Mouse (Mus musculus) left cerebral cortex, adult 11 months (tissue): ENCODE data around the gene Plpp3.
A peak's percentile ranks its signal among the peaks of the same experiment; 100 is the strongest.

Experiments
- DNase-seq: peaks from one replicate; pipeline ENCODE4 v3.0.0; 2022; ENCODE audit warnings: low spot score

Plpp3 gene

DNA sequence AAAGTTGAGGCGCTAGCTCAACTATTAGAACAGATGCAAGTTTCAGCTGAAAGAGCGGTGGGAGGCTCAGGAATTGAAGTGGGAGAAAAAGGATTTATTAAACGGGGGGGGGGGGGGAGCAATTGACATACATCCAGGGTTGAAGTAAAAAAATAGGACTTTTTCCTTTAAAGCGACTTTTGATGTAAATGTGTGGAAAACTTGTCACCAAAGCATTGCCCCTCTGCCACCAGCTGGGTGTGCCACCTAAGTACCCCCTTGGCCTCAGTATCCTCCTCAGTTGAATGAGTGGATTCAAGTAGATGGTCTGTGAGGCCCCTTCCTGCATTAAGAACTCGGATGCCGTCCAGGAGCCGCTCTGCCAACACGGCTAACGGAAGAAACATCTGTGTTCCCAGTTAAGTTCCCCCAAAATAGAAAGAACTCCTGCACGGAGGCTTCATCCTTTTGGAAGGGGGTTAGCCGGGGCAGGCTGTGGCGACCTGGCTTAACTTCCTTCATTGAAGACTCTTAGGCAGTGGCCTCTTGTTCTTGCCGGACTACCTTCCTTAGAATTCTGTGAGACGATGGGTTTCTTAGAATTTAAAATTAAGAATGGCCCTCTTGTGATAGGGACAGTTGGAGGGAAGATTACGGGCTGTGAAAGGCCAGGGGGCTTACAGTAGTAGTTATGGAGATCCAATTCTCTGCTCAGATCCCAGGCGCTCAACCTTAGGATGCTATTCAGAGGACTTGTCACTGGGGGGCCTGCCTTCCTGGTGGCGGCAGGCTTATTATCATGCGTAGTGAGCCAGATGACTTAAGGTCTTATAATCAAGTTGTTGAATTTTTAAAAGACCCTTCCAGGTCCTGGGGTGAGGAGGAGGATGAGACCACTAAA is 1.7 kb downstream of the Plpp3 start:
- DNase-seq, result no peak

DNA sequence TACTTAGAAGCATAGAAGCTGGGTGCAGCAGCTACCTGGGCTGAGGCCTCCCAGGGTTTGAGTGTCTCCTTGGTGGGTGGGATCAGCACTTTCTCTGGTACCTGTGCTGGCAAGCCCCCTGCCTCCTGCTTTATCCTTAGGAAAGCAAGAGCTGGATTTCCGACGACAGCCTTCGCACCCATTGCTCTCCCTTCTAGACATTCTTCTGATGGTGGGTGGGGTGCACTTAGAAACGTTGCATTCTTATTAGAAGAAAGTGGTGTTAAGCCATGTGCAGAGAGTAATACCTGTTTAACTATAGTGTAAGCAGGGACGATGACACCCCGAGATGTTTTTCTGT is 2.4 kb downstream of the Plpp3 start:
- no peak for DNase-seq

DNA sequence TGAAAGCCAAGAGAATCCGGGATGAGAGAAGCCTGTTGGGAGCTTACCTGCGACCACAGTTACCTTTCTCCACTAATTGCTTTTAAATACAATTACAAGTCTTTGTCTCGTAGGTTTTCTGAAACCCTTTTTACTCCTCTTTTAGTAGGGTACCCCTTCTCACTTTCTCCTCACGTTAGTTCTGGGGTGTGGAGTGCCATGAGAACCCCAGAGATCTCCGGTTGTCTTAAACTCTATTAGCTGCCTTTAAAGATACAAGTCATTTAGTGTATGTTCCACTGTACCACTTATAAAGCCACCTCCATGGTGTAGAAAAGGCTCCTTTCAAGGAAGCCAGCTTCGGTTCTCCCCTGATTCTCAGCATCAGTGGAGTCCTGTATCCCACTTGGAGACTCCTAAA is 3.3 kb downstream of the Plpp3 start:
- no peak for DNase-seq

DNA sequence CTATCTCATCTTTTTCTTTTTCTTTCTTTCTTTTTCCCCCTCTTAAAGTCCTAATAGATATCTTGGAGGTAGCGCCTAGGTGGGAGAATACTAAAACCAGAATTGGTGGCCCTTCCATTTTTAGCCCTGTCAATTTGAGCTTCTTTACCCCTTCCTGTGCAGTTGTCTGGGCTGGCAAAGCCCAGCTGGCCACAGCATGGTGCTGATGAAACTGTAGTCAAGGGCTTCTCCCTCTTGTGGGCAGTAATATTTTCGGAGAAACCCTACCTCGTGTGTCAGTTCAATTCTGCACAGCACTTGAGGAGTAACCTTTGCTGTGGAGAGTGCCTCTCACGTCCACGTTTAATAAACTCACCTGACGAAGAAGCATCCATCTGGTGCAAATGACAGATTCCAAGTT is 4.9 kb downstream of the Plpp3 start:
- no peak for DNase-seq

- no peak for DNase-seq
These were observed 5.5 kb downstream of the Plpp3 start for GRCm38 (mm10) chr4:105162676-105163075.

- DNase-seq, result no peak
These were observed 6.8 kb downstream of the Plpp3 start for GRCm38 (mm10) chr4:105163981-105164411.

DNA sequence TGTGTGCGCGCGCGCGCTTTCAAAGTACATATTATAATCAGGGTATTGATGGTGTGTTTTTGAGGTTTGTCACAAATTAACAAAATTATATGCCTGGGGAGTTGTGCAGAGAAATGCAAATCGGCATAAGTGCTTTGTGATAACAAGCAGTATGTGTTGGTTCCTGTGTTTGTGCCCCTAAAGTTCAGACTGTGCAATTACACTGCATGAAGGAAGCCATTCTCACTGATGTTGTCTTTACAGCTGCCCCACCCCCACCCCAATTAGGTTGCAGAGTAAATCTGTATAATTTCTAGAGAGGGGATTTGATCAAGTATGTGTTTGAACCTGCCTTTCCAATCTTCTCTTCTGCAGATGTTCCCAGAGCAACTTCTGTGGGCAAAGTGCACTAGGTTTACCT is 7.8 kb downstream of the Plpp3 start:
- DNase-seq, result no peak

DNA sequence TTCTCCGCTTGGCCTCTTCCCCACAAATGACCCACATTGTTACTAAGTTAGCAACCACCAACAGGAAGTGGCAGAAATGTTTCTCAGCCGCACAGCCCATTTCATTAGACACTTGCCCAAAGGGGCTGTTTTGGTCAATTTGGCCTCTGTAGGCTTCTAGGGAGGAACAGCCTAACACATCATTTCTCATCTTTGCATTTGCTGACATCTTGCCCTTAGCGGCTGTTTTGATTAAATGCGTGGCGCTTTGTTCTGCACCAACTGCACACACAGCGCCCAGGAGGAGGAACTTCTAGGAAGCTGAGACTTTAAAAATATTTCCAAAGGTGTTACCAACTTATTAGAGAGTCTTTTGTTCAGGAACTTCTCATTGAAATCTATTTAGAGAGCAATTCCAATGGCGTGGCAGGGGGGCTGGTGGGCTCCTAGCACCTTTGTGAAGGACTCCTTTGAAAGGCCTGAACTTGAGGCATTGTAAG is 12.0 kb downstream of the Plpp3 start:
- no peak for DNase-seq

- no peak for DNase-seq
These were observed 13.0 kb downstream of the Plpp3 start for GRCm38 (mm10) chr4:105169826-105170810.

DNA sequence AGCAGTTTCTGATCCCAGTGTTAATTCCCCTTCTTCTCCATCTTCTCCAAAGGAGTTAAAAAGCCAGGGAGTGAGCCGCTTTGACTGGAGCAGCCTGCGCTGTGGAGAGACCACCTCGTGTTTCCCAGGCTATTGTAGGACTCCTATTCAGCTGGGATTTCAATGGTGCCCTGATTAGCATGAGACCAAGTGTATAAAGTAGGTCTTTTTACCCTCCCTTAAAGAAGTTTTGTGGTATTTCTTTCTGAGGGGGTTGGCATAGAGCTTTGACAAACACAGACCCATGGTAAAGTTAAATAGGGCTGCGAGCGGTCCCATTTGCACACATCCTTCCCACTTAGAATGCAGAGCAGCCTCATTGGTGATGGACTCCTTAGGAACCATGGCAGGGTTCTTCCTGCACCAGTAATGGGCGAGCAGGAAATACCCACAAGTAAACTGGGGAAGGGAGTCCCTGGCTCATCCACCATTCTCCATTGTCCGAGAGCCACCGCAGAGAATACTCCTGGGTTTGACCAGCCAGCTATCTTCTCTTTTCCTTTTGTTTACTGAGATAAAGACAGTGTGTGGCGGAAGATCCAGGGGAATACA is 13.8 kb downstream of the Plpp3 start:
- no peak for DNase-seq

- DNase-seq, result no peak
These were observed 14.3 kb downstream of the Plpp3 start for GRCm38 (mm10) chr4:105171432-105171831.

- no peak for DNase-seq
These were observed 17.6 kb downstream of the Plpp3 start for GRCm38 (mm10) chr4:105174778-105175177.

- peak; percentile 56 for DNase-seq
These were observed 18.3 kb downstream of the Plpp3 start for GRCm38 (mm10) chr4:105175255-105176035.

- peak; percentile 66 for DNase-seq
These were observed 24.0 kb downstream of the Plpp3 start for GRCm38 (mm10) chr4:105181014-105181658.

GRCm38 (mm10) chr4:105181659-105182167 is 24.6 kb downstream of the Plpp3 start:
- no peak for DNase-seq

- no peak for DNase-seq
These were observed 25.1 kb downstream of the Plpp3 start for GRCm38 (mm10) chr4:105182249-105182648.

DNA sequence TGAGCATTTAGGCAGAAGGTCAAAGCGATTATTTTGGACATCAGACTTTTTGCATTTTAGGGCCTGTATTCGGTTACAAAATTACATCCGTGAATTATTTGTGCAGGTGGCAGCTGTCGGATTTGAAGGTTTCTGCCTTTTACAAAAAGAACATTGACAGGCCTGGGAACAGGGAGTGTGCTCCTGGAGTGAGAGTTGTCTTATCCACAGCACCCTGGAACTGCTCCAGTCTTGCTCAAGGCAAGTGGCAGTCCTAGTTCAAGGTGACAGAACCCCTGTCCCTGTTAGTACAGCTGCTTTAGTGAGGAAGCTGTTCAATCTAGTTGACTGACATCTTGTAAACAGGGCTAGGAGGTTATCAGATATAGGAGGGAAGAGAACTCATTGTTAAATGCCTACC is 27.3 kb downstream of the Plpp3 start:
- no peak for DNase-seq

GRCm38 (mm10) chr4:105184924-105185323 is 27.8 kb downstream of the Plpp3 start:
- DNase-seq, result no peak

GRCm38 (mm10) chr4:105186654-105187053 is 29.5 kb downstream of the Plpp3 start:
- no peak for DNase-seq

- no peak for DNase-seq
These were observed 30.7 kb downstream of the Plpp3 start for GRCm38 (mm10) chr4:105187873-105188272.

DNA sequence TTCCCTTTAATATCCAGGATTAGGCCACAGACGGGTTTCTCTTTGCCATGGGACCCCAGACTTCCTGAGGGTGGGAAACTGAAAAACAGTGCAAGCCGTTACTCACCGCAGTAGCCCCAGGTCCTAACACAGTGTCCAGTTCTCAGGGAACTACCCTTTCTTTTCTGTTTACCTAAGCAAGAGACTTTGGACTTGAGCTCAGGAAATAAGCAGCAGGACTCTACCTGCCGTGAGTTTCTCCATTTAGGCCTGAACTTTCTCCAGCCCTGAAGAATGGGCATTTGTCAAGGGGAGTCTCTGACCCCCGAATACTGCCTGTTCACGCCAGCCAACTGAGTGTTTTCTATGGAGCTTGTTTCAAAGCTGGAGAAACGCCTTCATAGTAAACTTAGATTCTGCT is 31.7 kb downstream of the Plpp3 start:
- no peak for DNase-seq
